Mouse (Mus musculus): ENCODE results near the gene Ddx47.

The Ddx47 gene

DNA sequence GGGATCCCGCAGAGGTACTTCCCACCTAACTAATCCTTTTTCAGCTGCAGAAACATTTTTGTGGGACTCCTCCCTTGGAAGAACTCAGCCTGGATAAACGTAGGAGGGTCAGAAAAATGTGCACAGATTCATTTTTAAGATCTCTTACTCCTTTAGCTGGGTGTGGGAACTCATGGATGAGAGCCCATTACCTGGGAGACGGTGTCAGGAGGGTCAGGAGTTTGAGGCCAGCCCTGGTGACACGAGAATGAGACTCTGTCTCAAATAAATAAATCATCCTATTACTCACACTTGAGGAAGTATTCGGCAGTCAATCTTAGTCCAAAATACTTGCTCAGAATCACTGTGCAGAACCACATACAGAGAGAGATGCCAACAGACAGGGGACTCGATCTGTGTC is 58.4 kb downstream of the Ddx47 start:
- no peak for DNase-seq (ENCODE audit: low read depth, low spot score)

DNA sequence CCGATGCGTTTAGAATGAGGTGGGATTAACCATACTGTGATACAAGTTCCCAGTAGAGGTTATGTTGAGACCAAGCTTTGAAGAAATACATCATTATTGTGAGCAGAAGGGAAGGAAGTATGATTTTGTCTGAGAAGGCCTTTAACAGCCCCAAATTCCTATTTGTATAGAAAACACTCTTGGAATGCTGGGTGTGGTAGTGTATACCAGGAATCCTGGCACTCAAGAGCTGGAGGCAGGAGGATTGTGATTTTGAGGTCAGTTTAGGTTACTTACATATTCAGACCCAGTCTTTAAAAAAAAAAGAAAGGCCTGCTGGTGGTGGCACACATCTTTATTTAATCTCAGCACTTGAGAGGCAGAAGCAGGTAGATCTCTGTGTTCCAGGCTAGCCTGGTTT is 58.9 kb downstream of the Ddx47 start:
- no peak for DNase-seq (ENCODE audit: low read depth, low spot score)

Data from c-Kit-negative CD71-positive TER-119-positive erythroid progenitor cells, embryonic 14.5 days (primary cell).